Mouse (Mus musculus): ENCODE measurements at regions not wholly inside any gene's neighbourhood (a gene's known extent, or its start where the extent isn't known, plus 50 kb on each side); places are given as distances from the start of the nearest gene placed in this dataset.
"Not testable (repeated sequence)": the region's sequence is repeated elsewhere in the genome, so short reads cannot be mapped to it uniquely, and the experiment has no call there.

DNA sequence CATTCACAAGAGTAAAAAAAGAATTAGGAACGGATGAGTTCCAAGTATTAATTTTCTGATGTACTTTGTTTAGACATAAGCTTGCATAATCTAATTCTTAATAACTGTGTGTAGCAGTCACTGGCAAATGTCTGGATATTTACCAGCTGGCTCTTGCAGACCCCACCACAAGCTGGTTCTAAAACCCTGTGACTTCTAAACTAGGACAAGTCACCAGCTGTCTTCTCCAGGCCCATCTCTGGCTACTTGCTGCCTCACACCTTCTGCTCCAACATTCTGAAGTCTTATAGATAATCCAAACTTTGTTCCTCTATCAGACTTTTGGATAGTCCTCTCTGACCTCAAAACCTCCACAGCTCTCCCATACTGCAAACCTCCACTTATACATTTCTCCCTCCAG is 189.9 kb upstream of the Rhobtb1 start:
- DNase-seq (ENCODE audit: low spot score) = no peak

DNA sequence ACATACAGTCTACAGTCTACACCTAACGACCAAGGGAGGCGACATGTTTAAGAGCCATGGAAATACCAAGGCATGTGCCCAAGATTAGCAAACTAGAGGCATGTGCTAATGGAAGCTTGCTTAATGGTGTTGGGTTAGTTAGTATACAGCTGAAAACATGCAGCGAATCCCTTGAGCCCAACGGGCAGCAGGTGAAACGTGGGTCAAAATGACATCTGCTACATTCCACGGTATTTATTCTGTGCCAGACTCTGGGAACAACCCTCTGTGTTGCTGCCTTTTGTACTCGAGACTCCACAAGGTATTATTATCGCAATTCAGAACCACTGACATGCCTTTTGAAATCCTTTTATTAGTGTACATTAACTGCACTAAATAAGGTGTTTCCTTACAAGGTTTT is 188.1 kb upstream of the Rhobtb1 start:
- DNase-seq (ENCODE audit: low spot score) = no peak

DNA sequence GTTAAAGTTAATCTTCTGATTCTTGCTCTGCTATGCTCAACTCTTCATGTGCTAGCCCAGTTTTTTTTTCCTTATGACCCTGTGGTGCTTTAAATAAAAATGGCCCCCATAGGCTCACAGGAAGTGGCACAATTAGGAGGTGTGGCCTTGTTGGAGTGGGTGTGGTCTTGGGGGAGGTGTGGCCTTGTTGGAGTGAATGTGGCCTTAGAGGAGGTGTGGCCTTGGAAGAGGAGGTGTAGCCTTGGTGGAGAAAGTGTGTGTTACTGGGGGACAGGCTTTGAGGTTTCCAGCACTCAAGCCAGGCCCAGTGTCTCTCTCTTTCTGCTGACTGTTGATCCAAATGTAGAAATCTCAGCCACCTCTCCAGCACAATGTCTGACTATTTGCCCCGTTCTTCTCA is 186.0 kb upstream of the Rhobtb1 start:
- no peak for DNase-seq (ENCODE audit: low spot score)

DNA sequence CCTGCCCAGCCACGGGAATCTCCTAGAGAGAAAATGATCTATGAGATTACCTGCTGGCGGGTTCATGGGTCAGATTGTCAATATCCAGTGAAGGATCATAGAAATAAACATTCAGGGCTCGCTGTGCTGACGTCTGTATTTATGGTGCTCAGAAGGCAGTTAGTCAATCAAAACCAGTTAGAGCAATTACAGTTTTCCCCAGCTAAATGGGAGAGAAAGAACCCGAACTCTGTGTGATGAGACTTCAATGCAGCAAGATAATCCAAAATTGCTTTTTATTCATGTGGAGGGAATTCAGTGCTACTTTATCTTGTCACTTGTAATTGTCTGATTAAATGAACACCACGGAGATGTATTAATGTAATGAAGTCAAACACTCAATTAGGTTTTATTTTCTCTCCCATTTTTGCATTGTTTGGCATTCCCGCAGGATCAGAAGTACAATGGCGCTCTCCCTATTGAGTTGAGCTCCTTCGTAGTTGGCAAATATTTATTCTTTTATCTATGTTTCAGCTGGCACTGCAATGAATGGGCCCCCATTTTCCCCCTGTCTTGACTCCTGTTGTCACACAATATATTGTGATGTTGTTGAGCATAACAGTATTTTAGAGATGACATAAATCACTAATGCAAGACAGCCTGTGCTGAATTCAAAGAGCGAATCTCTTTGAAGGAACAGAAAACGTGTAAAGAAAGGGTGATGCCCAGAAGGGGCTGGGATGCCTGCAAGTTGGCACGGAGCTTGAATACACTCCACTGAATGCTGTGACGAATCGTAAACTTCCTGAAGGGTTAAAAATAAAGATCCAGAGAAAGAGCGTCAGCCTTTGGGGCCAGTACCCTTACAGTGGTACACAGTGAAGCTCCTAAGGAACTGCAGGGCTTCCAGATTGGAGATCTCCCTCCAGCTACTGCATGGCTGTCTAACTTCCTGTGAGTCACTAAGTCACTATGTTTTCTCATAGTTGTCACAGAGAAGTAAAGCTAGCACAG is 183.0 kb upstream of the Rhobtb1 start:
- no peak for DNase-seq (ENCODE audit: low spot score)

GRCm38 (mm10) chr10:68970521-68970920 is 180.7 kb upstream of the Rhobtb1 start:
- no peak for DNase-seq (ENCODE audit: low spot score)

DNA sequence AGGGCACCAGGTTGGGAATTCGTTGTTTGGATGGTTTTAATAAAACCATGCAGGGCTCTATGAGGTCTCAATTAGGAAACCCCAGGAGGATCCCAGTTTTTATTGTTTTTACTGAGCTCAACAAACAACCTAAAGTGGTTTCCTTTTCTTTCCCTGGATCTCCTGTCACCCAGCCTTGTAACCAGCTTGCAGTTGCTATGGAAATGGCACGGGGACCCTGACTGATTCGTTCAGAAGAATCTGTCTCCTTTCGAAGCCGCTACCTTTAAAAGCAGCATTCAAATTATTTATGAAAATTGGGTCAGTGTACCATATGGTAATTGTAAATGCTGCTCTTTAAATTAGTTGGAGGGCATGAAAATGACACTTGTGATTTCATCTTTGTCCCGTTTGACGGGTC is 176.5 kb upstream of the Rhobtb1 start:
- DNase-seq (ENCODE audit: low spot score) = no peak

- no peak for DNase-seq (ENCODE audit: low spot score)
Measured at GRCm38 (mm10) chr10:68976443-68977025, 174.7 kb upstream of the Rhobtb1 start.

DNA sequence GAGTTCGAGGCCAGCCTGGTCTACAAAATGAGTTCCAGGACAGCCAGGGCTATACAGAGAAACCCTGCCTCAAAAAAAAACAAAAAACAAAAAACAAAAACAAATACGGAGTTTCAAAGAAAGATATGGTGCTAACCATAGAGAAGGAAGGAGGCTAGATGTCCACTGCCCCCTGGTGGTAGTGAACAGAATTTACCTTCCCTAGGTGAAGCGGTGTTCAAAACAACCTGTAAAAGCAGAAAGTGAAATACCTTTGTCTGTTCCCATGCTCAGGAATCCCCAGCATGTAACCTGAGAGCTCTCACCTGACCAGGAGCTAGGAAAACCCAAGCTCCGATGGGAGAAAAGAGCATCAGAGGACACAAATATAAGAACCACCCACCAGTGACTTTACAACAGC is 173.1 kb upstream of the Rhobtb1 start:
- no peak for DNase-seq (ENCODE audit: low spot score)

- DNase-seq (ENCODE audit: low spot score) = no peak
Measured at GRCm38 (mm10) chr10:68979949-68980348, 171.3 kb upstream of the Rhobtb1 start.

GRCm38 (mm10) chr10:68982288-68982687 is 168.9 kb upstream of the Rhobtb1 start:
- DNase-seq (ENCODE audit: low spot score) = no peak

DNA sequence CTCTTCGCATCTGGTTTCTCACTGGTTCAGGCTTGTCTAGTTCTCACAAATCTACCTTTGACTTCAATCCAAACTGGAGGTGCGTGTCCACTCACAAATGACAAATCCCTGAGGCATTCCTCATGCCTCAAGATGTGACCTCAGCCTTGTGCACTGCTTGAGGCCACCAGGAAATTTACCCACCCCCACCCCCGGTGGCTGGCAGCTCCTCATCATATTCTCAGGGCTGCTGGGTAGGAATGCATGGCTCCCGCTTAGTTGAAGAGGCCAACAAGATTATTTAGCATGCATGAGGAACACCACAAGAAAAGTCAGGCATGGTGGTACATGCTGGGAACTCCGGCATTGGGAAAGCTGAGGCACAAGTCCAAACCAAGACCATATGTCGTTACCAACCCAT is 160.7 kb upstream of the Rhobtb1 start:
- DNase-seq (ENCODE audit: low spot score) = no peak

DNA sequence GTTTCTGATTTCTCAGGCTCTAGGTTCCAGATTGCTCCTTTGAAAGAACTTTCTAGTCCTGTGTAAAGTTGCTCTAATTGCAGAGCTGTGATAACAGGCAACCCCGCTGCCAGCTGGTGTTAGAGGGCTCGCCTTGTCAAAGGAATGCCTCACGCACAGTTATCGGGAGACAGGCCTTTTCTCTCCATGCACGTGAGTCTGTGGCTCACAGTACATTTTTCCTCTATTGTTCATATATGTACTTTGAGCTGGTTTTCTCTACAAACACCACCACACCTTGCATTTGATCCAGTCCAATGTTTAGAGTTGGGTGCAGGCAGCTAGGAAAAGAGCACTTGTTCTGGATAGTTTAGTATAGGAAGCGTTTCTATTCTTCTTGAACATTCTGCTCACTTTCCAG is 151.6 kb upstream of the Rhobtb1 start:
- no peak for DNase-seq (ENCODE audit: low spot score)

- no peak for DNase-seq (ENCODE audit: low spot score)
Measured at GRCm38 (mm10) chr10:69001654-69002435, 149.4 kb upstream of the Rhobtb1 start.

DNA sequence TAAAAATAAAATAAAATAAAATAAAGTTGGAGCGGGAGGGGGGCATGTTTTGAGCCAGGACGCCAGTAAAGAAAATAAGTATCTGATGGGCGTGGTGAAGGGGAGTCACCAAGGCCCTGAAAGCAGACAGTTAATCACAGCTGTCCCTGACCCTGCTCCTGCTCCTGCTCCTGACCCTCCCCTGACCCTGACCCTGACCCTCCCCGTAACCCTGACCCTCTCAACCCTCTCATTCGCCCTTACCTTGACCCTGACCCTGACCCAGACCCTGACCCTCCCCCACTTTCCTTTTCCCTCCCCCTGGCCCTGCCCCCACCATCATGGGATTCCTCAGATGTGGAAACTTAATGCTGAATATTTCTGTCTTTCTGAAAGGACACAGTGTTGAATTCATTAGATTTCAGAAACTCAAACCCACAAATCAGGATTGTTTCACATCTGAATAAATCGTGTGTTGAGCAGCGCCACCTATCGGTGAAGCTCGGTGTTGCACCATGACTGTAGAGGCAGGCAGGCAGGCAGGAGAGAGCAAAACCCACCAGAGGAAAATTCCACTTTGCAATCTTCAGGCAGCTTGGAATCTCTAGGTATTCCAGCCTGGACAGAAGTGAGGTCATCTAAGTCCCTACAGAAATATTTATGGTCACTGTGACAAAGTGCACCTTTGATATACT is 145.9 kb upstream of the Rhobtb1 start:
- peak; percentile 73 for DNase-seq (ENCODE audit: low spot score)

- not testable (repeated sequence) for DNase-seq (ENCODE audit: low spot score)
Measured at GRCm38 (mm10) chr10:69008679-69009078, 142.6 kb upstream of the Rhobtb1 start.

GRCm38 (mm10) chr10:69020811-69021743 is 130.2 kb upstream of the Rhobtb1 start:
- DNase-seq (ENCODE audit: low spot score) = no peak

DNA sequence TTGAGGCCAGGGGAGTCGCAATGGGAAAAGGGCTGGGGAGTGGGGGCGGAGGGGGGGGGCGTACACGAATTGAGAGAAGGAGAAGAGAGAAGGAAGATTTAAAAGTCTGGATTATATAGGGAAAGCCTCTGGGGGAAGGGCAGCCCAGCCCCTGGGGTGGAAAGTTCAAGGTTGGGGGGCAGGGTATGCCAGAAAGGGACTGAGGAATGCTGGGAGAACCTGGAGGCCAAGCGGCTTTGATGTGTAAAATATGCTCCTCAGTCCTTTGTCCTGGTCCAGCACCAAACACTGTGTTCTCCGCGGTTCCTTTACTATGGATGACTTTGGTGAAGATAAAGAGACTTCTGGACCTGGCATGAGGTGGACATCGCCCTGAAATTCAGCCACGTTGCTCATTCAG is 117.8 kb upstream of the Rhobtb1 start:
- no peak for DNase-seq (ENCODE audit: low spot score)

DNA sequence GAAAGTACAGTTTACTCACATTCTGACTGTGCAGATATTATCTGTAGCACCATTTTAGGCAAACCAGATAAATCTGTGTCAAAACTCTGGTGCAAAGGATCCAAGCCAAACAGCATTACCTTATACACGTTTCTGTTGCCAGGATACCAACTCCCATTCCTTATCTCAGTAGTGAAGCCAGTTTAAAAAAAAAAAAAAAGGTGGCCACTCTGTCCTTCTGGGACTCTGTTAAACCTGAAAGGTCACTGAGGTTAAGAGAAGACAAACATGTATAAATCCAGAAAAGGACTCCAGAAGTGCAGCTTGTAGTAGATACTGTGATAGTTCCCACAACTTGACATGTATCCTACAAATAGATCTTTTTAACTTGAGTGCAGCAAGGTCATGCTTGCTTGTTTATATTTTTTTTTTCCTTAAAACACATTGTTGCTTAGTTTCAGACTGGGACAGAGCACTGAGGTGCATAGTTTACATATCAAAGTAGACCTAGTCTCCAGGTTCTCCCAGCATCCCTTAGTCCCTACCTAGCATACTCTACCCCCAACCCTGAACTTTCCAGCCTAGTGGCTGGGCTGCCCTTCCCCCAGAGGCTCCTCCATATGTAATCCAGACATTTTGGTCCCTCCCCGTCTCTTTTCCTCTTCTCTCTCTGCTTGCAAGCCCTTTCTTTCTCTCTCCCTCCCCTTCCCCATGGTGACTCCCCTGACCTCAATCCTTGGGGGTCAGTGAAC is 116.7 kb upstream of the Rhobtb1 start:
- no peak for DNase-seq (ENCODE audit: low spot score)

- DNase-seq (ENCODE audit: low spot score) = not testable (repeated sequence)
Measured at GRCm38 (mm10) chr10:69035536-69035935, 115.7 kb upstream of the Rhobtb1 start.

DNA sequence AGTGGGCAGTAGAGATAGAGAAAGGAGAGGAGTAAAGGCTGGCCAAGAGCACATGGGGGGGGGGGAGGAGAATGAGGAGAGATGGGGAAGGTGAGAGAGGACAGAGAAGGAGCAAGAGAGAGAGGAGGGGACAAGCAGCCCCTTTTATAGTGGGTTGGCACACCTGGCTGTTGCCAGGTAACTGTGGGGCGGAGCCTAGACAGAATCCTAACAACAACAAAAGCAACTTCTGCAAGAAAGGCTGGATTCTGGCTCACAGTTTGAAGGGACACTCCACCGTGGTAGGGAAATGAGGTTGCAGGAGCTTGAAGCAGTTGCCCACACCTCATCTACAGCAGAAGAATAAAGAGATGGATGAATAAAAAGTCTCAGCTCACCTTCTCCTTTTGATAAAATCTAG is 115.1 kb upstream of the Rhobtb1 start:
- no peak for DNase-seq (ENCODE audit: low spot score)

Measured in urinary bladder, postnatal 10 days (tissue).